Mouse (Mus musculus) frontal cortex, postnatal 25 days (tissue): ENCODE measurements around the gene Prss27.
A peak's percentile ranks its signal among the peaks of the same experiment; 100 is the strongest.

Experiments used
- DNase-seq, 2 experiments: peaks; one replicate each; pipeline ENCODE4 v3.0.0; 2022; ENCODE audit warnings: low spot score in 2 of 2

Gene Prss27

GRCm38 (mm10) chr17:24037844-24038243, at the start of gene Prss27:
TSS of gene Prss27 (plus strand) at chr17:24038144.
- DNase-seq = no peak

DNA sequence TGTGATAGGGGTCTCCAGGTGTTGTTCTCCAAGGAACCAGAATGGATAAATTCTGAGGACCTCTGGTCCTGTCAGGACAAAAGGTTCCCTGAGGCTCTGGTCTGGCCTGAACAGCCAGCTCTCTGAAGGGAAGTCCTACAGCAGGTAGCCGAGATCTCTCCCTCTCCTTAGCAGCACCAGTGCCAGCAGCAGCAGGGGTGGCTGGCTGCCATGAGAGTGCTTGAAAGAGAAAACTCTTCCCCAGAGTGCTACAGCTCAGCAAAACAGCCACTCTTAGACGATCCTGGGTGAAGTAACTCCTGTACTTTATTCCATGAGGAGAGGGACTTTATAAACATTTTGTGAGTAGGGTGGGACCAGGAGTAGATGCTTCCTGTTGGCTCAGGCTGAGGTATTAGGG, 48.1 kb upstream of the Prss27 start:
- DNase-seq = no peak

DNA sequence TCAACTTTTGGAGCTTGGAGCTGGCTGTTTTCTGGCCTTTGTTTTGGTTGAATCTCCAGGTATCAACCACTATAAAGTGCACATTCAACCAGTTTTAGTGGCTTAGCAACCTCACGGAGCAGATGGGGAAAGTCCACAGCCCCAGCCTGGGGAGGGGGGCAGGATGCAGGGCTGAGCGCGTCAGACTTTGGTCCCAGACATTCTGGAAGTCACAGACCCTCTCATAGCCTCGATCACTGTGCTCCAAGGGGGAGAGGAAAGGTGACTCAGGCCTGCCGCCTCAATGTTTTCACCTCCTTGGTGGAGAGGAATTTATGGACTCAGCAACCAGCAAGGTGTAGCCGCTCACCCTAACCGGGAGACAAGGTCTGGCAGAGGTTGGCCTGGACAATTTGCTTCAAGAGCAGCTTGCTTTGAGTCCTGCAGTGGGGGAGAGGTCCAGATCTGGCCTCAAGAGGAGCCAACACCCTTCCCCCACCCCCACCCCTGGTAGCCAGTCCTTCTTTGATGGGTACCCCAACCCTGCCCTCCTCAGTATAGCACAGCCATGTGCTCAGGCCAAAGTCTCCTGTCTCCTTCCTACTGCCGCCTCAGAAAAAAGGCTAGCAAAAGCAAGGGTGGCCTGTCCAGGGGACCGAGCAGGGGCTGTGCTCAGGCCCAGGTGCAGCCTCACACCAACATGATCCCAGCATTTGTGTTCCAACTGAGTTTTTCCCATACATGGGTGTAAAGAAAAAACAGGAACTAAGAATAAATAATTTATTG, 45.0 kb upstream of the Prss27 start:
- no peak for DNase-seq

GRCm38 (mm10) chr17:23993559-23994428, 44.1 kb upstream of the Prss27 start:
- DNase-seq = peak; percentile 97 to 98

- DNase-seq = no peak
Observed at GRCm38 (mm10) chr17:23994667-23995066, 43.3 kb upstream of the Prss27 start.

GRCm38 (mm10) chr17:23995421-23995820, 42.5 kb upstream of the Prss27 start:
- DNase-seq = no peak

DNA sequence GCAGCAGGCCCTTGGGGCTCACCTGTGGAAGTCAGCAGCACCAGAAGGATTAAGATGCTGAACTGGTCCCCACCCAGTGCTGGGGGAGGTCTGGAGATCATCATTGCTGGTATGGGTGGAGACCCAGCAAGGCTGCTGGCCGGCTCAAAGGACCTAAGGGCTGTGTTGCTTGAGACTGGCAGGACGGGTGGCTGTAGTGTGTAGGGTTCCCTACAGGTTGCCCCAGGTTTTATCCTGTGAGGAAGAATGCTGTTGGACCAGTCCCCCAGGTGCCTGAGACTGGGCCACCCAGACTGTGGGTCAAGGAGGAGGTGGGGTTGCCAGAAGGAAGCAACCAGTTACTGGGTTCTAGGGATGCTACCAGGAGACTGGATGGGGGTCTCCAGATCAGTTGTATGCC, 40.0 kb upstream of the Prss27 start, which contains the start of gene Prss22:
Gene Prss22, minus strand, starts transcription at position 200 of the 400 bp plus-strand sequence.
- DNase-seq = no peak

DNA sequence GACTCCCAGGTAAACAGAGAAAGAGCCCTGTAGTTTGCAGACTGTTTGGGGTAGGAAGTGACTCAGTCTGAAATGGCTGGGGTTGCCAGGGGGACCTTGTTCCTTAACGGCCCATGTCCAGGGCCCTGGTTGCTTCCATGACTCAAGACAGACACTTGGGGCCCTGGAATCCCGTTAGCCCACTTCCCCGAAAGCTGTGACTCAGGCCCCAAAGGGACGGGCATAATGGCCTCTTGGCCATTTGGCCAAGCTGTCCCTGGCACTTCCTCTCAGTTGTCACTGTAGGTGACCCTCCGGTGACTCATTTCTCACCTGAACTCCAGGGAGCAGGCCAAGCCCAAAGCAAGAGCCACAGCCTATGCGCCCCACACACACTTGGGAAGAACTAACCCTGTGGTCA, 39.6 kb upstream of the Prss27 start:
- DNase-seq = no peak

GRCm38 (mm10) chr17:24000404-24000803, 37.5 kb upstream of the Prss27 start:
- peak; percentile 56 to 65 for DNase-seq

DNA sequence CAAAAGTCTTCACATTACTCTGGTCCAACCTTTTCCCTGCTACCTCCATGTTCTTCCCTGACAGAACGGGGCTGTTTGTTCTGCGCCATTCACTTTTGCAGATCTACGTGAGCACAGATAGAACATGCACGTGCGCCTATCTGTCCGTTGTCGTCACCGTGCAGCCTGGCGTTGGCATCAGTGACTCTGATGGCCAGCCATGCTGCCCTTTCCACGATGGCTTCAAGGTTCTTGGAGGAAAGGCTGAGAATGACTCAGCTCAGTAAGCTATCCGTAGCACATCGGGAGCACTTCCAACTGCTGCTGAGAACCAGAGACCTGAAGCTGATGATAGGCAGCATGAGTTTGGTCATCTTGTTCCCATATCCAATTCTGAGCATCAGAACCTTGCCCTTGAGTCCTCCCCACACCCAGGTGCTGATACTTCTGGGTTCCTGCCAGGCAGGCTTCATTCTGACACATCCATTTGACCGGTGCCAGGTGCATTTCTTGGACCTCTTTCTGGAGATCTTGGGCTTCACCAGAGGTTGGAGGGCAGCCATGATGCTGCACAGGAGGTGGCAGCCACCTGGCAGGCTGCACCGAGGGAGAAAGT, 33.8 kb upstream of the Prss27 start:
- DNase-seq = no peak

- no peak for DNase-seq
Observed at GRCm38 (mm10) chr17:24005049-24005448, 32.9 kb upstream of the Prss27 start.

DNA sequence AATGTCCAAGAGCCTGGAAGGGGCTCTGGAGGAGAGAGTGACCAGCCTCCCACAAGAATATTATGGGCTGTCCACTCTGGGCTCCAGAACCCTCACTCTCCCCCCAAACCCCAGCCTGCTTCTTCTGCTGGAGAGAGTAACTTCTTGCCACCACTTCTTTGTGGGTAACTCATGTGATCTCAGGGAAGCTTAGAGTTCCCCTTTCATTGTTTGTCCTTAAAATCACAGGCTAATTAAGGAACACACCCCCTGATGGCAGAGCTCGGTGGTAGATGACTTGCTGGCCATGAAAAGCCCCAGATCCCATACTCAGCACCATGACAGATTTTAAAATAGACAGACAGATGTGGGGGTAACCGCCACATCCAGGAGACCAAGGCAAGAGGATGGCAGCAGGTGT, 31.0 kb upstream of the Prss27 start:
- no peak for DNase-seq

DNA sequence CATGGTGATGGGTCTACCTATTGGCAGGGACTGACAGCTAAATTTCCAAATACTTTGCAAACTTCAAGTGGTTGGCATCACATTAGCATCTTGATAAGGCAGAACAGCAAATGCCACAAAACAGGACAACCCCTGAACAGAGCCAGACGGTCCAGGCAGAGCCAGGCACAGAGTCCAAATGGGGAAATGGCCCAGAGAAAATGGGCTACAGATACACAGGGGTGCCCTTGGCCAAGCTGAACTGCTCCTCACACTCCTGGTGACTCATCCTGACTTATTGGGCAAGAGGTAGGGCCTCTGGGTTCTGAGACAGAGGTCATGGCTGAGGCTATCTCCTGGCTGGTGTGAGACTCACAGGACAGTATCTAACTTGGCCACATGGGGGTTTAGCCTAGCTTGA, 30.6 kb upstream of the Prss27 start:
- DNase-seq = no peak

DNA sequence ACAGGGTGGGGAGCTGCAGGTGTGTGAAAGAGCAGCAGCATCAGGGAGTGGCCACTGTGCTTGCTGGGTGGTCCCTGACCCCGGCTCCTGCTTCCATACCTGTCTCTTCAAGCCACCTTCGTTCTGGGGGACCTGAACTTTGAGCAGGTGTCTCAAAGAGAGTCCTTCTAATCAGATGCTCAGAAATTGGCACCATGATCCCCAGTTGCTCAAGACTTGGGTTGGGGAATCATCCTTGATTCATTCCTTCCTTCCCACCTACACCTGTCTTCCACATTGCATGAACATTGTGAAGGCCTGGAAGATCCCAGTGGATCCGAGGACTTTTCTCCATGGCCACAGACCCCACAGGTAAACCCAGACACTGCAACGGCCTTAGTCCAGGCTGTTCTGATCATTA, 29.8 kb upstream of the Prss27 start:
- DNase-seq = no peak

GRCm38 (mm10) chr17:24009617-24010016, 28.3 kb upstream of the Prss27 start:
- DNase-seq = no peak

DNA sequence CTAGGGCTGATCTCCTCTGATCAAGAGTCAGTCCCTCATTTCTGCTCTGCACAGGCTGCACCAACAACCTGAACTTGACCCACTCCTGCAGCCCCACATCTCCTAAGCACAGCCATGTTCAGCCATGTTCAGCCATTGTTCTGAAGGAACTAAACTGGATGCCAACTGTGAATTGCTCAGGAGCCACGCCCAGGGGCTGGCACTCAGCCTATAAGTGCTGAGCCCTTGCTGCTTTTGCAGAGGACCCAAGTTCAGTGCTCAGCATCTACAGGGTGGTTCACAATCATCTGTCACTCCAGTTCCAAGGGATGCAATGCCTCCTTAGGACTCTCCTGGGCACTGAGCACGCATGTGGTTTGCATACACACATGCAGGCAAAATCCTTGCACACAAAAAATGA, 25.0 kb upstream of the Prss27 start:
- DNase-seq = no peak

GRCm38 (mm10) chr17:24014433-24014965, 23.4 kb upstream of the Prss27 start:
- no peak for DNase-seq

- DNase-seq = no peak
Observed at GRCm38 (mm10) chr17:24015727-24016126, 22.2 kb upstream of the Prss27 start.

DNA sequence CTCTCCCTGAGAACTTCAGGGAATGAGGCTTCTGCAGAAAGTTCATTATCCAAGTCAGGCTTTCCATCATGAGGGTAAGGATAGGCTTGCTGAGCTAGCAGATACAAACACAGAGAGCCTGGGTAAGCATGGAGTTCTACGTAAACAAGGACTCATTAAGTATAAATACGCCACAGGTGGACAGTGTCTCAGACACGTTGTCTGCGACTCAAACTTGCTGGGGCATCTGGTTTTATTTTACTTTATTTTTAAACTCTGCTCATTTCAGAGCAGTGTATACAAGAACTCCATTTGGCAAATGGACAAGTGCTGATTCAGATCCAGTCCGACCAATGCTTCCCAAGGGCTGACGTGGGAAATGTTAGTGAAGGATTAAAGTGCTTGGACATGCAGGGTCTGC, 17.2 kb upstream of the Prss27 start:
- DNase-seq = no peak

DNA sequence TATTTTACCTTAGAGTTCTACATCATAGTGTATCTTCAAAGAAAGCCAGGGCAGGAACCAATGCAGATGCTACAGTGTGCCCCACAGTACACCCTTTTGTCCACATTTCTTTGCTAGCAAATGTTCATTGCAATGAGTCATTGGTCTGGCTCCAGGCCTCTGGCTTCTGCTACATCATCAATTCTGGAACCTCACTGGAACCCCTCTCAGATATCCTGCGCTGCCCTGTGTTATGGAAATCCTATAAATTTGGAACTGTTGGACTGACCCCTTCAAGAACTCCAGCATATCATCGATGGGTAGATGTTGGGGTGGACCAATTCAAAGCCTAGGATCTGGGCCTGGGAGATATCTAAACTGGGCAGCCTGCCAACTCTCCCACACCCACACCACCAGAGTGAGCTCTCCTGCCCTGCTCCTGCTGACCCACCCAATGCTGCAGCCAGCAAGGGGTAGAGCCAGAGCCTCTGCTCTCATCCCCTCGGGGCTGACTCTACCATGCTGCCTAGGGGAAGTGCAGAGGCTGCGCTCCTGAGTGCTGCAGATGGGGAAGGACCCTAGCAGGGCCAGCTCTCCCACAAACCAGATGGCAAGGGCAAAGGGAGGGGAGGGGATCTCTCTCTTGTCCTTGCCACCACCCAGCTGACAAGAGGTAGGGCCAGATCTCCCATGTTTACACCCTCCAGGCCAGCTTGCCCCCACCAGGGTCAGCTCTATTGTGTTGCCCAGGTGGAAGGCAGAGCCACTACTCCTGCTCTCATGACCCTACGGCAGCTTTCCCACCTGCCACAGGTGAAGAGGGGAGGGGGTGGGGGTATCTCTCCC, 16.4 kb upstream of the Prss27 start:
- DNase-seq = no peak

DNA sequence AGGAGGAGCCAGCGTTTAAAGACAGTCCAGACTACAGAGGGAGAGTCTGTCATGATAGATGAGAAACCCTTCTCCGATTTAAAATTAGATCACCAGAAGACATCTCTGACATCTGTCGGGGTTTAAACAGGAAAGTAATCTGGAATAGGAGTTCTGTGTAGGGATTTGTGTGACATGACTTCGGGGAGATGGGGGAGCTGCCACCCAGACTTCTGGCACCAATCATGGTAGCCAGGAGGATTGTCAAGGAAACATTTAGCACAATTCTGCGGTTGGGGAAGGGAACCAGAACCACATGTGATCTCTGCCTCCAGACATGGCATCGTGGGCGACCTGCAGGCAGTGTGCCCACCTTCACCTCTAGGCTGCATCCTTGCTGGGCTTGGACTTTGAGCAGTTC, 8.5 kb upstream of the Prss27 start:
- DNase-seq = no peak
